Mouse (Mus musculus): ENCODE data around the gene Dnm3. TPM values are rescaled to one million over a fixed set of nuclear protein-coding genes. Genes with fewer than 3 reads are reported as not detected.

The Dnm3 gene
- total RNA-seq, 4 experiments from 2014 or later = 107 to 116 (median 111) TPM

DNA sequence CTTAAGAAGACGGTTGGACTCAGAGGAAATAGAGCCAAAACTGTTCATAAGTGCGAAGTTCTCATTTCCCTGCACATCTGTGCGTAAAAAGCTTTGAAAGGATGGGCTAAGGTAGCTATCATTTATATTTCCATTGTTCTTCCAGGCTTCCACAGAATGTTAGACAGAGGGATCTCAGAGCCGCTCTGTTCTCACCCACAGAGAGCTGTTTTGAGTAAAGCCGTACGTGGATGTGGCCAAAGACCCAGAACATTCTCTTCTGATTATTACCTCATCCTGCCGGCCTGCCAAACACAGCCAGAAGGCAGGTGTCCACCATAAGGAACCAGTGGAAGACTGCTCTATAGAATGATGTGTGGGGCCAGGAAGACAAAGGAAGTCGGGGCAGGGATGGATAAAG, 476.5 kb downstream of the Dnm3 start:
- DNase-seq (ENCODE audit: low spot score in 2 of 2) = no peak

DNA sequence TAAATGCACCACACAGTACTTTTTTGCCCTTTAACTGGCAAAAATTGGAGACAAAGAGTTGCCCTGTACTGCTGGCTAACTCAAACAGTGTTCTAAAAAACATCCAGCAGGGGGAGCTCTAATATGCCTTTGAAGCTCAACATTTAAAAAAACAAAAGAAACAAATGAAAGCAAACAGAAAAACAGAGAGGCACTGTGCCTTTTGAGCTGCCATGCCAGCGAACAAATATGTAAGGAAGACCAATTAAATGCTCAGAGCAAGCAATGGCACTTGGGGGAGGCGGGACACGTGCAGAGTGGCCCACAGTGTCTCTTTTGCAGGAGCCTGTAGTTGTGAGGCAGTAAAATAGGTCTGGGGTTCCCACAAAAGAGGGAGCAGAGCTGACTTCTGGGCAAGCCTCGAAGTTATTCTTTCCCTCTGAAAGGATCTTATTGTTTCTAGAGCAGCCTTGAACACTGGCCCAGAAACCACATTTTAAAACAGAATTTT, 477.9 kb downstream of the Dnm3 start:
- peak; percentile 57 to 83 for DNase-seq (ENCODE audit: low spot score in 2 of 2)

DNA sequence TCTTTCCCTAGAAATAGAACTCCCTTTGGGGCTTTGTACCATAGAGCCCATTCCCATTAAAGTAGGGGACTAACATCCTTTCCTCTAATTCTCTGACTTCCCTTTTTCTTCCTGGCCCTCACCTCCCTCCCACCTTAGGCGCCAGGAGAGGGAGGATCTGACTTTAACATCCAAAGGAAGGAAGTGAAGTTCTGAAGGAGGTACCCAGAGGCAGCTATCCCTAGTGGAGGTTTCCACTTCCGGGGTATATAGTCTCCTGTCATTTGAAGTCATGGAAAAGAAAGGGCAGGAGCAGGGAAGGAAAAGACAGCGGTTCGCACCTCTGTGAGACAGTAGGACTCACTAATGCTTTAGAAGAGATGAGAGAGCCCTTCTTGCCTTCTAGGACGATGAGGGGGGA, 478.5 kb downstream of the Dnm3 start:
- no peak for DNase-seq (ENCODE audit: low spot score in 2 of 2)

GRCm38 (mm10) chr1:161998781-161999180, 479.1 kb downstream of the Dnm3 start:
- no peak for DNase-seq (ENCODE audit: low spot score in 2 of 2)

- DNase-seq (ENCODE audit: low spot score in 2 of 2) = no peak
These were observed 485.4 kb downstream of the Dnm3 start for GRCm38 (mm10) chr1:161992389-161992788.

DNA sequence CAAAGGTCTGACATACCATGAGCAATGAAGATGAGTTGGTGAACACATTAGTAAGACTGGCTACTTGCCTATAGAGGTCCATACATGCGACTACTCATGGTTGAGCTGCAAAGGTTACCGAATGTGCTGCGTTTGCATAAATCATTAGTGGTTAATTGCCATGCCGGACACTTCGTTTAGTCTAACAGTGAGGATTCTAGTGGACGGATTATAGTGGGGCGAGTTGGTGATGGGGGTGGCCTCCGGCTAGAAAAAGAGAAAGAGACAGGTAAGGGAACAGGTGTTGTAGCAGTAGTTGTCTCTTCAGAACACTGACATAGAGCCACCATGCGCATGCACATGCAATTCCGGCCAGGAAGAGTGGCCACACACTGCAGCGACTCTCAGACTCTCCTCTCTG, 486.0 kb downstream of the Dnm3 start:
- no peak for DNase-seq (ENCODE audit: low spot score in 2 of 2)

DNA sequence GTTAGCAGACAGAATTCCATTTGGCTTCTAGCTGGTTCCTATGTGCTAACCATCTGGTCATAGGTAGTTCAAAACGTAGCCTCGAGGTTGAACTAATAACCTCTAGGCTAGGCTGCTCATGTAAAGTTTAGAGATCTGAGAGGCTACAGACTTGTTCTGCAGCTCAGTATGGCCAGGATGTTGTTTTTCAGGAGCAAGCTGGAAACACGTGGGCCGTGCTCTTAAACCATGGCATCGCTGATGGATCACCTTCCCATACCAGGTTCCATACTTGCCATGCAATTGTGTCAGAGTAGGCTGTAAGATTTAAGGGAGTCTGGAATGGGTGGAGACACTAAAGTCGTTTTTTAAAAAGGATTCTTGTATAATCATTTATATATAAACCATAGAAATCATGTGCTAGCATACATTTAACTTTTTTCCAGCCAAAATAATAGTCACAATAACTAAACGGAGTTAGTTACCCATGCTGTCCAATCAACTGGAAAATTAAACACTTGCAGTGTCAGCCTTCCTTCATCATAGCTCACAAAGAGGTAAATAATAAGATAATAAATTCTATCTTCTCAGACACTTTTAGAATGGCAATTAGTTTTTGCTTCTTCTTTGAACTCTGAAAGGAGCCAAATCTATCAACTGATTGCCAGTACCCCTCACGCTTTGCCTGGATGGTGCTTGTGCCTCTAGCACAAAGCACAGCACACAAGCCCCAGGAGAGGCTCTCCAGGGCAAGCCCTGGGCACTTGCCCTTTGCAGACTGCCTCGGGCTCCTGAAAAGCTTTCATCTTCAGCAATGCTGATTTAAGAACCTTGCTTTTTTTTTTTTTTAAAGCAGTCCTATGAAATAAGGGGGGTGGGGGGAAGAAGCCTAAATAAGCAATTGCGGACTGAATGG, 486.9 kb downstream of the Dnm3 start:
- DNase-seq (ENCODE audit: low spot score in 2 of 2) = no peak

- no peak for DNase-seq (ENCODE audit: low spot score in 2 of 2)
These were observed 493.8 kb downstream of the Dnm3 start for GRCm38 (mm10) chr1:161983979-161984566.

DNA sequence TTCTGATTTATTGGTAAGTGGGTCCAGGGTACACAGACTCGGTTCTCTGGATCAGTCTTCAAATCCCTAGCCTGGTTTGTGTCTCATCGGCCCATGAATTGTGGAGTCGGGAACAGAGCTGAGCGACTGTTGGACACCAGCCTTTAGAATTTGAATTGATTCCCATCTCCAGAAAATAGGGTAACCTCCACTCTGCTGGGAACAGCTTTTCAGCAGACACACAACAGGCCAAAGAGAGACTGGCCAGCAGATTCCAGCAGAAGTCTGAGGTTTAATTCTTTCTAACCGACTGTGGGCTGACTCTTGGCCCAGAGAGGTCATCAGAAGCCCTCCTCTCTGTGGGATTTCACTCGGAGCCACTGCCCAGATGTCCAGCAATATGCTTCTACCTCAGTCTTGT, 494.4 kb downstream of the Dnm3 start:
- no peak for DNase-seq (ENCODE audit: low spot score in 2 of 2)

DNA sequence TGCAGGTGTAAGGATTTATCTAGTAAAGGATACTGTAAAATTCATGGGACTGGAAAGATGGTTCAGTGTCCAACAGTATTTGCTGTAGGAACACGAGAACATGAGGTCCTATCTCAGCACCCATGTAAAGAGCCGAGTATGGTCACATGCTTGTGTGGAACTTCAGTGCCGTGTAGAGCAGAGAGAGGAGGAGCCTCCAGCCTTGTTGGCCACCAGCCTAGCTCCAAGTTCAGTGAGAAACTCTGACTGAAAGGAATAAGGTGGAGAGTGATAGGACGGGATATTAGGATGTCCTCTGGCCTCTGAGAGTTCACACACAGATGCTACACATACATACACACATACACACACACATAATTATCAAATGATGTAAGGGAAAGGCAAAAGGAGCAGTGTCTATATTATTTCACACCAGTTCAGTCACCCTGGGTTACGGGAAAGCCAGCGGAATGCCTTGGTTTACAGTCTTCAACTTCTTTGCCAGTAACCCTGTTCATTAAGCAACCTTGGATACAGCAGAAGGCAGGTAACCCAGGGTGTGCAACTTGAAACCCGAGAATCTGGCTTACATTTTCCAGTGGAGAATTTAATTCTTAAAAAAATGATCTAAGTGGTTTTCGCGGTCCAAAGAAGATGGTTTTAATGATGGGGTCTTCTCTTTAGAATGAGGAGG, 497.1 kb downstream of the Dnm3 start:
- no peak for DNase-seq (ENCODE audit: low spot score in 2 of 2)

DNA sequence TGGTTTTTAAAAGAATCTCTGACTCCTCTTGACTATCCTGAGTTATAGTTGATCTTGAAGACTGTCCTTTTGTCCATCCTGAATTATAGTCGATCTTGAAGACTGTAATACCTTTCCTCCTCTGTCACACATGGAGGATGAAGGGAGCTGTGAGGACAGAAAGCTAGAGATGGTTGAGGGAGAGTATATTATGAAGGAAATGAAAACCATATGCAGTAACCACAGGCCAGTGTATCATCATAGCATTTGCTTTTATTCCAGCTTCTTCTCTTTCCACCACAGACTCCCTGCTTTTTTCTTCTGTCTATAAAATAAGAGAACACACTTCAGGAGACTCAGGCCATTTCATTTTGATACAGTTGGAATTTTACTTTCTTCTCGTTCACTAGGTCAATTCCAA, 497.8 kb downstream of the Dnm3 start:
- DNase-seq (ENCODE audit: low spot score in 2 of 2) = no peak

GRCm38 (mm10) chr1:161979536-161979935, 498.3 kb downstream of the Dnm3 start, which contains the start of gene 4930558K02Rik:
TSS of gene 4930558K02Rik (minus strand) at chr1:161979636.
- DNase-seq (ENCODE audit: low spot score in 2 of 2) = no peak

GRCm38 (mm10) chr1:161978173-161978700, 499.6 kb downstream of the Dnm3 start:
- no peak for DNase-seq (ENCODE audit: low spot score in 2 of 2)

DNA sequence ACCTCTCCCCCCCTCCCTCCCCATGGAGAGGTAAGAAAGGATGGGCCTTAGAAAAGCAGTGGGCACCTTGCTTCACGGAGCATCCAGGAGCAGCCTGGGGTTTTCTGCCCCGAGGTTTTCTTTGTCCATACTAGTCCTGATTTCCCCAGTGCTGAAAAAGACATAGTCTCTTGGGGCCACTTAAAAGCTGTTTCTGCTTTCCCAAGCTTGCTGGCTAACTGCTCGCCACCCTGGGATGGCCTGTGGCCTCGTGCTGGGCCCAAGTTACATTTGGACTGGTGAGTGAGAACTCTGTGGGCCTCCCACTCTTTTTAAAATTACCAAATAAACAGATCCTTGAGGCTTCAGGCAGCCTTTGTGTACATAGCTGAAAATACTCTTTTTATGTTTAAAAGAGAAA, 500.5 kb downstream of the Dnm3 start:
- no peak for DNase-seq (ENCODE audit: low spot score in 2 of 2)

DNA sequence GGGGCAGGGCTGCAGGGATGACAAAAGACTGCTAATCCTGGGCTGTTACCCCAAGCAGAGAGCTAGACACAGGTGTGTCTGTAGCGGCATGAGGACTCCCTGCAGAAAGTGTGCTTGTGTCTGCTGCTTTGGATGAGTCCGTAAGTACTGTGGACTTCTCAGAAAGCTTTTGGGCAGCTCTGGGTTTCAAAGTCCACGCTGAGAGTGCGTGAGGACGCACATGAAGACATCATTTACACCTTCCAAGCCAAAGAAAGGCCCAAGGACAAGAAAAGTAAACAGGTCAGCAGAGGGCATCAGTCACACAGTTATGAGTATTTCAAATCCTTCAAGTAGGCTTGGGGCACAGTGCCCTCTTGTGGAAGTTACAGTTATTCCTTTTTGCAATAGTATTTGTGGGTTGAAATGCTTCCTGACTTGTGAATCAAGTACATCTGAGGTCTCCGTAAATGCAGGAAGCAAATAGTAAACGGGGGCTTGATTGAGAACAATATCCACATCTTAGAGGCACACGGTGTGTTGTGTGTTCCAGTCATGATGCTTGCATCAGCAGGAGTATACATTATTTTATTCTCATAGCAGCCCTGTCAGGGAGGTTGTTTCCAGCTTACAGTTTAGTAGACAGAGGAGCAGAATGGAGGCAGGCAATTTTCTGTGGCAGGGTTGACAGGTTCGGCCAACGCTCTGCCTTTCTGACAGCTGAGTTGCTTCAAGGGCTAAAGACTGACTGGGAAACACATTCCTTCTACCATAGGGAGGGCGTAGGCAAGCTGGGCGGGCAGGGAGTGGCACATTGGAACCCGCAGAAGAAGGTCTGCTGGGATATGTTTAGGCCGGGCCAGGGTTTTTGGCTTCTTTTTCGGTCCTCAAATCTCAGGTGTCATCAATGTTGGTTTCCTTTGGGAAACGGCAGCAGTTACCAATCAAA, 501.3 kb downstream of the Dnm3 start:
- DNase-seq (ENCODE audit: low spot score in 2 of 2) = peak in 1 of 2 experiments; percentile 52

DNA sequence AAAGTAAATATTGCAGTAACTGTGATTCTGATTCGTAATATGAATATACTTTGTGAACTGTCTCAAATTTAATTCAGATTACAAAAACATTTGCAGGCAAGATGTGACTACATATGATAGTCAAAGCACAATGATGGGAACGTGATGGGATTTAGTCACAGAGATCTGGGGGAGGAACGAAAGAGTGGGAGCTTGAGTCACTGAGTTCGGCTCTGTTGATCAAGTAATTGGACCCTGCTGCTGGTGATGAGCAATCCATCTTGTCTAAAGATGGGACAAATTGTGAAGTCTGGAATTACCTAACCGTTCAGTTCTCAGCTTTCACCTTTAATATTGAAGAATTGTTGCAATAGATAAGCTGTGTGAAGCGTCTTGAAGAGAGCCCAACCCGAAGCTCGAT, 505.6 kb downstream of the Dnm3 start:
- DNase-seq (ENCODE audit: low spot score in 2 of 2) = no peak

DNA sequence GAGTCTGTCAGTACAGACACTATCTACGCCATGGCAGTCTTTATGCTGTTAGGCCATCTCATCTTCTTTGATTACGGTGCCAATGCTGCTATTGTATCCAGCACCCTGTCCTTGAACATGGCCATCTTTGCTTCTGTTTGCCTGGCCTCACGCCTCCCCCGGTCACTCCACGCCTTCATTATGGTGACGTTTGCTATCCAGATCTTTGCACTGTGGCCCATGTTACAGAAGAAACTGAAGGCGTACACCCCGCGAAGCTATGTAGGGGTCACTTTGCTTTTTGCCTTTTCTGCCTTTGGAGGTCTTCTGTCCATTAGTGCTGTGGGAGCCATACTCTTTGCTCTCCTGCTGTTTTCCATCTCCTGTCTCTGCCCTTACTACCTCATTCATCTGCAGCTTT, 507.0 kb downstream of the Dnm3 start:
- no peak for DNase-seq (ENCODE audit: low spot score in 2 of 2)

DNA sequence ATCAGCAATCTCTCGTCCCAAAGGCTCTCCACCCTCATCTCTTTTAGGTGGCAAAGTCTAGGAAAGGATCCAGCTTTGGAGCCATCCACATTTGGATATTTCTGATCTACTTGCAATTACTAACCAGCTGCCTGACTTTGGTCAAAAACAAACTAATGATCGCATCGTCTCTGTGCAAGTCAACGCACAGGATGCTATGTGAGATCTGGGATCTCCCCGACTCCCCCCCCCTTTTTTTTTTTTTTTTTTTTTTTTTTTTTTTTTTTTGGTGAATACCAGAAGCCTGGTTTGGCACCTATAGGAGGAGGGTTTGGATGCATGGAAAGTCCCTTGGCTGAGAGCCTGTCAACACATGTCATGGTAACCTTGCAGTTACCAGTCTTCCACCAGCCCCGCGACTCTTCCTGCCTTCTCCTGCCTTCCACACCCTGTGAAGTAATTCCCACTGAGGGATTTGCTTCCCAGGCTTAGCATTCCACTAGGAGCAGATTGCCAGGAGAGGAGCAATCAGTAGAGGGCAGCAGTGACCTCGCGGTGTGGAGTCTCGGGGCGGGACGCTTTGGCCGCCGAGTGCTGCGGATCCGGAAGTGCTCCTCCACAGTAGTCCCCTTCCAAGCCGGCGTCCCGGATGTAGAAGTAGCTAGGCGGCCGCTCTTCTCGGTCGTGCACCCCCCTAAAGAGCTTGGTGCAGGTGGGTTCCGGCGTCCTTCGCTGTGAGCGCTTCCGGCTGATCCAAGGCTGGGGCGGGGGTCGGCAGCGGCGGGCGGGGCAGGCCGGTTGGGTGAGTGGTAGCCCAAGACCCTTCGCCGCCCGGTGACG, 509.0 kb downstream of the Dnm3 start, which contains the start of gene Pigc:
Gene Pigc, plus strand, starts transcription at position 598 of the 819 bp plus-strand sequence.
- DNase-seq (ENCODE audit: low spot score in 2 of 2) = peak; percentile 83 to 92

DNA sequence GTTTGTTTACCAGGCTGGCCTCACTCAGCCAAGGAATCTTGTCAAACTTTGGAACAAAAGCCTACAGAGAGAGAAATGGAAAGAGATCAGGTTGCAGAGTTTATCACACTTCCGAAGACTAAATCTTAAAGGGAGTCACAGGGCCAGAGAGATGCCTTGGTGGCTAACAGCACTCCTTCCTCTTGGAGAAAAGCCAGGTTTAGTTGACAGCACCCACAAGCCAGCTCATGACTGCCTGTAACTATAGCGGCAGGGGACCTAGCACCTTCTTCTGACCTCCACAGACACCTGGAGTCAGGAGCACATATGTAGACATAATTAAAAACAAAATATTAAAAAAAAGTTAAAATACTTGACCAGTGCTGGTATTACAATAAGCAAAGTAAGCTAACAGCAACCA, 509.9 kb downstream of the Dnm3 start:
- DNase-seq (ENCODE audit: low spot score in 2 of 2) = no peak

Data from left cerebral cortex, adult 8-10 months (tissue).